Comparison of ENCODE assay signal across 41 mouse cellular contexts in genomic region chr13:67876699-67877254, GRCm38 (mm10). TPM values are rescaled to one million over a fixed set of nuclear protein-coding genes. Genes with fewer than 3 reads are reported as not detected.
DNase-seq lines count a peak whose midpoint lies in the region; ATAC-seq and TF ChIP-seq lines count a peak whose summit lies in the region.
"Had no signal": no experiment of that assay in that cellular context is flagged by ENCODE, and none has a peak within 500 bp of the region (broad histone marks: within the 10 kb centered on the region; RNA-seq: fewer than 3 reads in every experiment).

No protein-coding gene starts in this region.

- no peak for ATAC-seq in heart, embryonic 16.5 days (replicated peaks; ENCODE audit: extremely low read depth, insufficient read depth, low FRiP score)
- ATAC-seq in kidney, postnatal 0 days (replicated peaks; ENCODE audit: low FRiP score, low read depth) = 0 out of 2 replicates have a peak, but pooled peaks have one; percentile 43
- ATAC-seq in stomach, postnatal 0 days (ENCODE audit: low FRiP score, low TSS enrichment) = peak; percentile 29; the same call in 1 of the 2 replicates
- ATAC-seq: forebrain, embryonic 15.5 days; hindbrain, postnatal 0 days; Patski had no signal

- no peaks in the 10 kb centered on the region for H3K9me3 ChIP-seq in heart, embryonic 16.5 days (replicated peaks; ENCODE audit: control insufficient read depth, low read length)
- H3K9me3 ChIP-seq in heart, embryonic 10.5 days = no peaks in the 10 kb centered on the region
- H3K9me3 ChIP-seq in kidney, postnatal 0 days (replicated peaks; ENCODE audit: low read length) = no peaks in the 10 kb centered on the region
- no peaks in the 10 kb centered on the region for H3K9me3 ChIP-seq in ES-E14 (ENCODE audit: control insufficient read depth, insufficient read depth, low read depth, low read length)
- H3K9me3 ChIP-seq in stomach, postnatal 0 days (ENCODE audit: control insufficient read depth, low read length) = no peaks in the 10 kb centered on the region
- H3K9me3 ChIP-seq: embryonic facial prominence, embryonic 12.5 days; forebrain, embryonic 10.5 days; forebrain, embryonic 15.5 days; hindbrain, embryonic 12.5 days; limb, embryonic 12.5 days had no signal

- H3K36me3 ChIP-seq in heart, embryonic 16.5 days (ENCODE audit: control insufficient read depth, insufficient read depth) = no peaks in the 10 kb centered on the region
- H3K36me3 ChIP-seq in heart, embryonic 10.5 days = no peaks in the 10 kb centered on the region
- H3K36me3 ChIP-seq in kidney, postnatal 0 days (ENCODE audit: insufficient read depth, low read length) = no peaks in the 10 kb centered on the region
- no peaks in the 10 kb centered on the region for H3K36me3 ChIP-seq in ES-E14 (ENCODE audit: control insufficient read depth, insufficient read depth, low read length, poor library complexity, severe bottlenecking)
- no peaks in the 10 kb centered on the region for H3K36me3 ChIP-seq in stomach, postnatal 0 days (ENCODE audit: control insufficient read depth, insufficient read depth, low read length)
- H3K36me3 ChIP-seq: embryonic facial prominence, embryonic 12.5 days; forebrain, embryonic 10.5 days; forebrain, embryonic 15.5 days; G1E; hindbrain, embryonic 12.5 days; limb, embryonic 12.5 days; midbrain, embryonic 12.5 days; neural tube, embryonic 12.5 days had no signal

- peak overlapping the region; percentile 55 for H3K27ac ChIP-seq in heart, embryonic 16.5 days (ENCODE audit: low read length)
- no peak overlapping the region for H3K27ac ChIP-seq in heart, embryonic 10.5 days
- no peak overlapping the region for H3K27ac ChIP-seq in kidney, postnatal 0 days
- H3K27ac ChIP-seq in ES-E14 (ENCODE audit: insufficient read depth, low read depth, low read length, poor library complexity, severe bottlenecking) = no peak overlapping the region
- H3K27ac ChIP-seq in stomach, postnatal 0 days (replicated peaks) = no peak overlapping the region
- H3K27ac ChIP-seq: embryonic facial prominence, embryonic 12.5 days; forebrain, embryonic 10.5 days; forebrain, embryonic 15.5 days; heart, adult 2 months; hindbrain, embryonic 12.5 days; hindbrain, postnatal 0 days; limb, embryonic 12.5 days; midbrain, embryonic 12.5 days; neural tube, embryonic 12.5 days had no signal

- DNase-seq in heart, embryonic 10.5 days (ENCODE audit: low spot score) = no peak
- peak; percentile 44 for DNase-seq in kidney, postnatal 0 days (ENCODE audit: low spot score)
- no peak for DNase-seq in kidney, adult 18-20 months
- no peak for DNase-seq in ES-E14 (ENCODE audit: low read depth, low spot score)
- no peak for DNase-seq in stomach, postnatal 0 days (ENCODE audit: low spot score)
- DNase-seq: adrenal gland, postnatal 14 days; B cell, adult 2 months; cerebellum, adult 11 months; cerebellum, adult 9-10 months; cerebellum, postnatal 36 days; gastrocnemius, postnatal 36 days; heart, adult 2 months; heart, postnatal 14 days; kidney, postnatal 25 days; lung, postnatal 4 days; right cerebral cortex, adult 18-20 months; spleen, adult 18-20 months had no signal

- 42% methylated on average over 6 of the region's 7 CpGs for WGBS in heart, embryonic 16.5 days
- WGBS in heart, embryonic 10.5 days = 64% methylated on average over 7 of the region's 7 CpGs
- 42% methylated on average over 6 of the region's 7 CpGs for WGBS in kidney, postnatal 0 days
- WGBS in stomach, postnatal 0 days = 38% methylated on average over 6 of the region's 7 CpGs

- no peak overlapping the region for H3K4me2 ChIP-seq in heart, embryonic 16.5 days (ENCODE audit: low read depth, low read length)
- H3K4me2 ChIP-seq in kidney, postnatal 0 days (ENCODE audit: low read length) = no peak overlapping the region
- H3K4me2 ChIP-seq in stomach, postnatal 0 days (replicated peaks; ENCODE audit: low read depth) = no peak overlapping the region
- H3K4me2 ChIP-seq: embryonic facial prominence, embryonic 12.5 days; hindbrain, embryonic 12.5 days; limb, embryonic 12.5 days; midbrain, embryonic 12.5 days; neural tube, embryonic 12.5 days had no signal

- H3K27me3 ChIP-seq in heart, embryonic 16.5 days (ENCODE audit: control insufficient read depth, insufficient read depth, low read length) = no peaks in the 10 kb centered on the region
- no peaks in the 10 kb centered on the region for H3K27me3 ChIP-seq in heart, embryonic 10.5 days (ENCODE audit: insufficient read depth, poor library complexity, severe bottlenecking)
- no peaks in the 10 kb centered on the region for H3K27me3 ChIP-seq in kidney, postnatal 0 days (ENCODE audit: insufficient read depth, low read length)
- H3K27me3 ChIP-seq in stomach, postnatal 0 days (ENCODE audit: control insufficient read depth, insufficient read depth, low read length) = no peaks in the 10 kb centered on the region
- H3K27me3 ChIP-seq: embryonic facial prominence, embryonic 12.5 days; forebrain, embryonic 15.5 days; hindbrain, embryonic 12.5 days; limb, embryonic 12.5 days; megakaryocyte, embryonic 14.5 days; midbrain, embryonic 12.5 days; neural tube, embryonic 12.5 days had no signal

- H3K9ac ChIP-seq in heart, embryonic 16.5 days (ENCODE audit: low read length) = no peak overlapping the region
- no peak overlapping the region for H3K9ac ChIP-seq in kidney, postnatal 0 days (ENCODE audit: low read depth, low read length)
- H3K9ac ChIP-seq in ES-E14 (ENCODE audit: insufficient read depth, low read depth, low read length, poor library complexity, severe bottlenecking) = no peak overlapping the region
- no peak overlapping the region for H3K9ac ChIP-seq in stomach, postnatal 0 days (ENCODE audit: low read length)
- H3K9ac ChIP-seq: embryonic facial prominence, embryonic 12.5 days; forebrain, embryonic 15.5 days; hindbrain, embryonic 12.5 days; limb, embryonic 12.5 days; midbrain, embryonic 12.5 days; neural tube, embryonic 12.5 days had no signal

- no peak for TF ChIP-seq EP300 in stomach, postnatal 0 days (optimal IDR thresholded peaks at IDR 0.05)

- no peak for TF ChIP-seq CTCF in kidney, postnatal 0 days (IDR thresholded peaks at IDR 0.05; ENCODE audit: low read depth)
- TF ChIP-seq CTCF in stomach, postnatal 0 days (IDR thresholded peaks at IDR 0.05; ENCODE audit: low read depth) = no peak

- no peak overlapping the region for H3K4me3 ChIP-seq in heart, embryonic 16.5 days (ENCODE audit: low read length)
- no peak overlapping the region for H3K4me3 ChIP-seq in heart, embryonic 10.5 days
- no peak overlapping the region for H3K4me3 ChIP-seq in kidney, postnatal 0 days (replicated peaks; ENCODE audit: low read depth, low read length)
- H3K4me3 ChIP-seq in ES-E14 (ENCODE audit: insufficient read depth in 1 of 2, low read depth in 1 of 2, low read length in 2 of 2, poor library complexity in 1 of 2, severe bottlenecking in 1 of 2) = no peak overlapping the region
- H3K4me3 ChIP-seq in stomach, postnatal 0 days (ENCODE audit: low read depth, low read length) = no peak overlapping the region
- H3K4me3 ChIP-seq: embryonic facial prominence, embryonic 12.5 days; forebrain, embryonic 10.5 days; forebrain, embryonic 15.5 days; heart, adult 2 months; hindbrain, embryonic 12.5 days; limb, embryonic 12.5 days; megakaryocyte, embryonic 14.5 days; midbrain, embryonic 12.5 days; myocyte; neural tube, embryonic 12.5 days had no signal

- H3K4me1 ChIP-seq in heart, embryonic 16.5 days (ENCODE audit: control insufficient read depth, insufficient read depth, low read length) = no peaks in the 10 kb centered on the region
- H3K4me1 ChIP-seq in heart, embryonic 10.5 days = no peaks in the 10 kb centered on the region
- H3K4me1 ChIP-seq in kidney, postnatal 0 days (replicated peaks; ENCODE audit: insufficient read depth, low read length) = no peaks in the 10 kb centered on the region
- H3K4me1 ChIP-seq in ES-E14 (ENCODE audit: control insufficient read depth in 2 of 2, insufficient read depth in 2 of 2, low read length in 2 of 2, poor library complexity in 1 of 2) = no peaks in the 10 kb centered on the region
- no peaks in the 10 kb centered on the region for H3K4me1 ChIP-seq in stomach, postnatal 0 days (replicated peaks; ENCODE audit: control insufficient read depth, insufficient read depth)
- H3K4me1 ChIP-seq: embryonic facial prominence, embryonic 12.5 days; forebrain, embryonic 10.5 days; forebrain, embryonic 15.5 days; hindbrain, embryonic 12.5 days; limb, embryonic 12.5 days; megakaryocyte, embryonic 14.5 days; midbrain, embryonic 12.5 days; neural tube, embryonic 12.5 days had no signal

- in situ Hi-C loops in ES-E14 (cut with MboI; ENCODE audit: low sequenced_read_pairs in 2 of 2, unreplicated experiment in 2 of 2) = no loop called here

TF ChIP-seq in ES-E14, 5 proteins besides CTCF, POLR2A, EP300 and RAD21:
- TF ChIP-seq MAFK (IDR thresholded peaks at IDR 0.05; ENCODE audit: insufficient read depth, low read depth, low read length) = 0 out of 2 replicates have a peak, but pooled peaks have one; percentile 32
- no peak for TF ChIP-seq ZNF384 (IDR thresholded peaks at IDR 0.05; ENCODE audit: low read depth, low read length)
TF ChIP-seq in ES-E14: peak in this region for 1.

RNA-seq across cellular contexts. Expression of gene BC048507, which starts 13.7 kb away (rescaled TPM):
- not detected in 2 replicates for polyA plus RNA-seq in heart, embryonic 16.5 days (2015; fragmentation: Nextera tagmentation; extraction: Ambion mirVana)
- polyA plus RNA-seq in heart, embryonic 10.5 days (2016; fragmentation: Nextera tagmentation; extraction: Ambion mirVana) = not detected in 2 replicates
- polyA plus RNA-seq in kidney, postnatal 0 days (2015; fragmentation: Nextera tagmentation; extraction: Ambion mirVana) = not detected in 2 replicates
- total RNA-seq in ES-E14 (2012; rRNA removed) = 0.48 TPM in 1 of 2 replicates, not detected in the other
- not detected in 2 replicates for polyA plus RNA-seq in stomach, postnatal 0 days (2015; fragmentation: Nextera tagmentation; extraction: Ambion mirVana)
- total RNA-seq: adrenal gland, postnatal 14 days; G1E; gastrocnemius, adult 18-20 months; gastrocnemius, postnatal 36 days; heart, adult 2 months; heart, postnatal 14 days; hindbrain, postnatal 0 days; layer of hippocampus, adult 18-20 months; layer of hippocampus, postnatal 10 days; left cerebral cortex, adult 18-20 months; left cerebral cortex, postnatal 14 days; midbrain, postnatal 0 days had no signal
- polyA plus RNA-seq: embryonic facial prominence, embryonic 12.5 days; forebrain, embryonic 10.5 days; forebrain, embryonic 15.5 days; frontal cortex, adult 2 months; G1E; heart, adult 2 months; hindbrain, embryonic 12.5 days; hindbrain, postnatal 0 days; intestine, embryonic 16.5 days; limb, embryonic 12.5 days; liver, embryonic 11.5 days; liver, embryonic 16.5 days; lung, embryonic 16.5 days; midbrain, embryonic 12.5 days; midbrain, postnatal 0 days; myocyte; neural tube, embryonic 12.5 days had no signal

RNA-seq across cellular contexts. Expression of gene Gm10037, which starts 45.9 kb away (rescaled TPM):
- polyA plus RNA-seq in heart, embryonic 16.5 days (2015; fragmentation: Nextera tagmentation; extraction: Ambion mirVana) = 1.2 and 1.7 TPM in 2 replicates
- polyA plus RNA-seq in heart, embryonic 10.5 days (2016; fragmentation: Nextera tagmentation; extraction: Ambion mirVana) = 1.2 and 2.2 TPM in 2 replicates
- 2.2 and 2.5 TPM in 2 replicates for polyA plus RNA-seq in kidney, postnatal 0 days (2015; fragmentation: Nextera tagmentation; extraction: Ambion mirVana)
- 2.4 and 5.3 TPM in 2 replicates for total RNA-seq in ES-E14 (2012; rRNA removed)
- polyA plus RNA-seq in stomach, postnatal 0 days (2015; fragmentation: Nextera tagmentation; extraction: Ambion mirVana) = 1.1 TPM in 2 replicates
- total RNA-seq: G1E had no signal
- polyA plus RNA-seq: G1E; heart, adult 2 months; liver, embryonic 16.5 days; myocyte had no signal
